Mouse (Mus musculus): ENCODE data around the gene Pkp4. TPM values are rescaled to one million over a fixed set of nuclear protein-coding genes. Genes with fewer than 3 reads are reported as not detected.
"Not testable (repeated sequence)": the region's sequence is repeated elsewhere in the genome, so short reads cannot be mapped to it uniquely, and the experiment has no call there.

Gene Pkp4
- polyA plus RNA-seq, 1 experiment = 144 TPM

DNA sequence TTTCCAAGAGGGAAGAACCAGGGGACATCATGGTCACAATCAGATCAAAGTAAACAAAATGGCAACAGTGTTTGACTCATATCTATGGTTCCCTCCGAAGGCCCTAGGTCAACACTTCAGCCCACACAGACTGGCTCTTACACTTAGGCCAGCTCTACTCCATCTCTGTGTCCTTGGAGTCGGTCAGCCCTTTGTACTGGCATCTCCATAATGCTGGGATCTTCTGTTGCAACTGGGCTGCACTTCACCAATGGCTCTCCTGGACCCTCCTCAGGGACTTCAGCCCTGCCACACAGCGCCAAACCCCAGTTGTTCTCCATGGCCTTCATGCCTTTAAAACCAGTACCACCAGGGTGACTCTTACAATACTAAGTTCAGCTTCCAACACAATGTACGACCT, 206.5 kb downstream of the Pkp4 start:
- no peak overlapping the region for H3K27ac ChIP-seq (ENCODE audit: insufficient read depth, low read length)
- no peak for TF ChIP-seq POLR2A (IDR thresholded peaks at IDR 0.05; ENCODE audit: extremely low read depth, insufficient read depth, low read length)
- TF ChIP-seq CTCF (IDR thresholded peaks at IDR 0.05; ENCODE audit: extremely low read depth, insufficient read depth, low read length) = no peak
- H3K4me1 ChIP-seq (ENCODE audit: control insufficient read depth, insufficient read depth, low read length) = no peaks in the 10 kb centered on the region
- no peak overlapping the region for H3K4me3 ChIP-seq (ENCODE audit: insufficient read depth, low read length)

- no peak for TF ChIP-seq POLR2A (IDR thresholded peaks at IDR 0.05; ENCODE audit: extremely low read depth, insufficient read depth, low read length)
- TF ChIP-seq CTCF (IDR thresholded peaks at IDR 0.05; ENCODE audit: extremely low read depth, insufficient read depth, low read length) = no peak
- H3K4me1 ChIP-seq (ENCODE audit: control insufficient read depth, insufficient read depth, low read length) = no peaks in the 10 kb centered on the region
- no peak overlapping the region for H3K4me3 ChIP-seq (ENCODE audit: insufficient read depth, low read length)
- no peak overlapping the region for H3K27ac ChIP-seq (ENCODE audit: insufficient read depth, low read length)
Measured at GRCm38 (mm10) chr2:59373113-59373512, 212.5 kb downstream of the Pkp4 start.

DNA sequence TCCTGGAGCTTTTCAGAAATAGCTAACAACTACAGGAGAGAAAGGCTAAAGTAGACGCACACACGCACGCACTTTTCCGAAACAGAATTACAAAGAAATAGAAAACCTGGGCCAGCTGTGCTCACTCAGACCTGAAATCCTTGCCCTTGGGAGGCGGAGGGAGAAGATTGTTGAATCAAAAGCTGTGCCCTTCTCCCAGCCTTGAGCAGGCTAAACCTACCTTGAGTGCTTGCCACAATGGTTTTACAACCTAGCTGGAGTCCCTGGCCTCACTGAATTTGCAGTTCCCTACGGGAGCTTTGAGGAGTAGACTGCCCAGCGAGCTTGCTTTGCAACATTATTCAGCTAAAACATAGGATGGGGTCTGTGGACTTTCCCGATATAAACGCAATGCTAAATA, 217.4 kb downstream of the Pkp4 start:
- Histone ChIP-seq H3K4me1 (ENCODE audit: control insufficient read depth, insufficient read depth, low read length) (no peaks in the 10 kb centered on the region), H3K27ac (ENCODE audit: insufficient read depth, low read length) (no peak overlapping the region), H3K4me3 (ENCODE audit: insufficient read depth, low read length) (no peak overlapping the region)
- TF ChIP-seq CTCF (IDR thresholded peaks at IDR 0.05; ENCODE audit: extremely low read depth, insufficient read depth, low read length) (no peak), POLR2A (IDR thresholded peaks at IDR 0.05; ENCODE audit: extremely low read depth, insufficient read depth, low read length) (no peak)

DNA sequence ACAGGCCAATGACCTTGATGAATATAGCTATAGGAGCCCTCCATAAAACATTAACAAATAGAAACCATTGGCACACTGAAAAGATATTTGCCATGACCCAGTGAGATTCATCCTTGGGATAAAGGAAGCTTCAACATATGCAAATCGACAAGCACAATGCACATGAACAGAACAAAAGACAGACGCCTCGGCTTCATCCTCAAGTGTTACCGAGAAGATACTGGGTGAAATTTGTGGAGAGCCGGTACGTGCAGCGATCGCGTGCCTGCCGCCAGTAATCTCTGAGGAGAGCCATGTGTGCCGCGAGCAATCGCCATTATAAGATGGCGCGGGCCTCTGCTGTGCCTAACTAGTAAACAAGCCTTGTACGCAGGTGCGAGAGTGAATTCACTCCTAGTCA, 218.2 kb downstream of the Pkp4 start:
- not testable (repeated sequence) for H3K4me1 ChIP-seq (ENCODE audit: control insufficient read depth, insufficient read depth, low read length)

DNA sequence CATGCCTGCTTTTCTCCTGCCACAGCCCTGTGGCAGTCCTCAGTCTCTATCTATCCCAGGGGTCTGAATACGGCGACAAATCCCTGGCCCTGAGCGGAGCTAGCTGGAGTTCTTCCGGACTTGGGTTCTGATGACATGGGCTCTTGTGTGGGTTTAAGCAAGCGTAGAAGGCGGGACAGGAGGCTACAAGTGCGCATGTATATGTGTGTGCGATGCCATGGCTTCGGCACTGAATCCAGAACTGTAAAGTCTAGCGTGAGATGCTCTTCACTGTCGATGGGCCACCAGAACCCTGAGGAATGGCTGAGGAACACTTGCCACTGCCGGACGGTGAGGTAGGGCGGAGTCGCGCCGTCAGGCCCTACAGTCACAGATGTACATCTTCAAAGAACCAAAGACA, 222.6 kb downstream of the Pkp4 start:
- H3K4me3 ChIP-seq (ENCODE audit: insufficient read depth, low read length) = no peak overlapping the region
- TF ChIP-seq POLR2A (IDR thresholded peaks at IDR 0.05; ENCODE audit: extremely low read depth, insufficient read depth, low read length) (no peak), CTCF (IDR thresholded peaks at IDR 0.05; ENCODE audit: extremely low read depth, insufficient read depth, low read length) (no peak)
- peaks cover 4% of the 10 kb centered on the region for H3K4me1 ChIP-seq (ENCODE audit: control insufficient read depth, insufficient read depth, low read length)
- no peak overlapping the region for H3K27ac ChIP-seq (ENCODE audit: insufficient read depth, low read length)

More for the DNA sequence above, 218.2 kb downstream of the Pkp4 start:
- not testable (repeated sequence) for H3K4me3 ChIP-seq (ENCODE audit: insufficient read depth, low read length); H3K27ac ChIP-seq (ENCODE audit: insufficient read depth, low read length)

GRCm38 (mm10) chr2:59383852-59384776, 223.5 kb downstream of the Pkp4 start:
- Histone ChIP-seq H3K27ac (ENCODE audit: insufficient read depth, low read length) (peak overlapping the region; percentile 18; the same call in 1 of the 2 replicates), H3K4me3 (ENCODE audit: insufficient read depth, low read length) (no peak overlapping the region), H3K4me1 (ENCODE audit: control insufficient read depth, insufficient read depth, low read length) (peaks cover 4% of the 10 kb centered on the region)
- TF ChIP-seq POLR2A (IDR thresholded peaks at IDR 0.05; ENCODE audit: extremely low read depth, insufficient read depth, low read length) (no peak), CTCF (IDR thresholded peaks at IDR 0.05; ENCODE audit: extremely low read depth, insufficient read depth, low read length) (no peak)

GRCm38 (mm10) chr2:59385211-59385935, 224.7 kb downstream of the Pkp4 start:
- no peak overlapping the region for H3K27ac ChIP-seq (ENCODE audit: insufficient read depth, low read length)
- H3K4me1 ChIP-seq (ENCODE audit: control insufficient read depth, insufficient read depth, low read length) = peaks cover 4% of the 10 kb centered on the region
- TF ChIP-seq CTCF (IDR thresholded peaks at IDR 0.05; ENCODE audit: extremely low read depth, insufficient read depth, low read length) (no peak), POLR2A (IDR thresholded peaks at IDR 0.05; ENCODE audit: extremely low read depth, insufficient read depth, low read length) (no peak)
- no peak overlapping the region for H3K4me3 ChIP-seq (ENCODE audit: insufficient read depth, low read length)

- no peak overlapping the region for H3K27ac ChIP-seq (ENCODE audit: insufficient read depth, low read length)
- H3K4me3 ChIP-seq (ENCODE audit: insufficient read depth, low read length) = no peak overlapping the region
- H3K4me1 ChIP-seq (ENCODE audit: control insufficient read depth, insufficient read depth, low read length) = no peaks in the 10 kb centered on the region
- no peak for TF ChIP-seq CTCF (IDR thresholded peaks at IDR 0.05; ENCODE audit: extremely low read depth, insufficient read depth, low read length)
- no peak for TF ChIP-seq POLR2A (IDR thresholded peaks at IDR 0.05; ENCODE audit: extremely low read depth, insufficient read depth, low read length)
Measured at GRCm38 (mm10) chr2:59389971-59390370, 229.3 kb downstream of the Pkp4 start.

DNA sequence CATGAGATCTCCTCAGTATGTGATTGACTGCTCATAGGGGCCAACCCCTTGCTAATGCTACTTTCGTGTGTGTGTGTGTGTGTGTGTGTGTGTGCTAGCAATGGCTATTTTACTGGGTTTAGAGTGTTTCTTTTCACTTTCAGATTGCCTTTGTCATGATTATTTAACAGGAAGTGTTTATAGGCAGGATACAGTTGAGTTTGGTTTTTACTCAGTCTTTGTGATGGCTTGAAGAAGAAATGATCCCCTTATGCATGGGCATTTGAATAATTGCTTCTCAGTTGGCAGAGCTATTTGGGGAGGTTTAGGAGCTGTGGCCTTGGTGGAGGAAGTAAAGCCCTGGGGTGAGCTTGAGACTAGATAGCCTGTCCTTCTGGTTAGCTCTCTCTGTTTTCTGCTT, 232.5 kb downstream of the Pkp4 start:
- TF ChIP-seq POLR2A (IDR thresholded peaks at IDR 0.05; ENCODE audit: extremely low read depth, insufficient read depth, low read length) (no peak), CTCF (IDR thresholded peaks at IDR 0.05; ENCODE audit: extremely low read depth, insufficient read depth, low read length) (no peak)
- H3K4me3 ChIP-seq (ENCODE audit: insufficient read depth, low read length) = no peak overlapping the region
- no peak overlapping the region for H3K27ac ChIP-seq (ENCODE audit: insufficient read depth, low read length)
- H3K4me1 ChIP-seq (ENCODE audit: control insufficient read depth, insufficient read depth, low read length) = no peaks in the 10 kb centered on the region

DNA sequence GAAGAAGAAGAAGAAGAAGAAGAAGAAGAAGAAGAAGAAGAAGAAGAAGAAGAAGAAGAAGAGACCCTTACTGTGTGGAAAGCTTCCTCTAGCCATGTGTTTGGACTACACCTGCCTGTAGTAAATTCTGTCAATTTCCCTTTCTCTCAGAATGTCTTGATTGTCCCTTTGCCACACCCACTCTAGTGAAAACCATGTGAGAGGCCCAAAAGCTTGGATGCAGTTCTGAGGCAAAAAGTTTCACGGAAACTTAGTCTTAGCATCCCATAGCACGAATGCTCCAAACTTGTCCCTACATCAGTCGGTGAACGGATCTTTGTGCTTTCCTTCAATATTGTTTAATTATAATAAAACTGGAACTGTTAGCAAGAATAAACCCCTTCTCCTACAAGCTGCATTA, 234.0 kb downstream of the Pkp4 start:
- TF ChIP-seq CTCF (IDR thresholded peaks at IDR 0.05; ENCODE audit: extremely low read depth, insufficient read depth, low read length) (no peak), POLR2A (IDR thresholded peaks at IDR 0.05; ENCODE audit: extremely low read depth, insufficient read depth, low read length) (no peak)
- H3K4me1 ChIP-seq (ENCODE audit: control insufficient read depth, insufficient read depth, low read length) = no peaks in the 10 kb centered on the region
- no peak overlapping the region for H3K27ac ChIP-seq (ENCODE audit: insufficient read depth, low read length)
- no peak overlapping the region for H3K4me3 ChIP-seq (ENCODE audit: insufficient read depth, low read length)

DNA sequence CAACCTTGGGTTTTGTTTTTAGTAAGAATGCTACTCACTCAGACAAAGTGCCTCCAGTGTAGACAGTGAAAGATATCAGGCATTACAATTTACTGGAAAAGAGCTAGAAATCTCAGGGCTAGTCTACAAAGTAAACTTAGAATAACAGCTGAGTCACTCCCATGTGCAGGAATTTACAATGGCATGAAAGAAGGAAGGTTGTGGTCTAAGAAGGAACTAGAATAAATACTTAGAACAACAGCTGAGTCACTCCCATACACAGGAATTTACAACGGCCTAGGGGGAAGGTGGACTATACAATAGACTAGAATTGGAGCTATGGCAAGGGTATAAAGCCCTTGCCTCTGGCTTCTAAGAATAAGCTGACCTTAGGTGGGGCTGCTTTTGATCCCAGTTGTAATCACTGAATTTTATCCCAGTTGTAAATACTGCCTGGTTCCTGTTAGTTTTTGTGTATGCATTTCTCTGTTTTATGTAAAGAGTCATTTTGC, 234.6 kb downstream of the Pkp4 start:
- not testable (repeated sequence) for H3K4me3 ChIP-seq (ENCODE audit: insufficient read depth, low read length); H3K27ac ChIP-seq (ENCODE audit: insufficient read depth, low read length); H3K4me1 ChIP-seq (ENCODE audit: control insufficient read depth, insufficient read depth, low read length)

Measured in cortical plate, adult 2 months (tissue).